Mouse (Mus musculus) stomach, postnatal 0 days (tissue): ENCODE measurements around the gene Morn1. TPM values are rescaled to one million over a fixed set of nuclear protein-coding genes. Genes with fewer than 3 reads are reported as not detected.

Source experiments
- ATAC-seq: fragments of 200-750 bp; cut with Nextera tagmentation; 2 replicates; pipeline ENCODE4 v1.8.0; 2017; ENCODE audit not compliant: low FRiP score, low TSS enrichment
- DNase-seq: peaks from one replicate; pipeline ENCODE4 v3.0.0-alpha.2; 2016; ENCODE audit warnings: low spot score
- H3K27ac ChIP-seq: fragments of 300-500 bp; sonication (generic); replicated peaks from 2 replicates; pipeline ENCODE4 v1.5.1; 2014; ENCODE audit warnings: mild to moderate bottlenecking, control low read depth
- H3K27me3 ChIP-seq: fragments of 300-500 bp; sonication (generic); 2 replicates; pipeline ENCODE4 v1.6.1; 2014; ENCODE audit warnings: low read length; ENCODE audit not compliant: control insufficient read depth, insufficient read depth
- H3K36me3 ChIP-seq: fragments of 300-500 bp; sonication (generic); 2 replicates; pipeline ENCODE4 v1.6.1; 2014; ENCODE audit warnings: low read length, mixed read lengths; ENCODE audit not compliant: control insufficient read depth, insufficient read depth
- H3K4me1 ChIP-seq: fragments of 300-500 bp; sonication (generic); replicated peaks from 2 replicates; pipeline ENCODE4 v1.6.1; 2014; ENCODE audit warnings: antibody characterized with exemption; ENCODE audit not compliant: control insufficient read depth, insufficient read depth
- H3K4me2 ChIP-seq: fragments of 300-500 bp; sonication (generic); replicated peaks from 2 replicates; pipeline ENCODE4 v1.6.1; 2014; ENCODE audit warnings: low read depth, mild to moderate bottlenecking, control low read depth, moderate library complexity
- H3K4me3 ChIP-seq: fragments of 300-500 bp; sonication (generic); 2 replicates; pipeline ENCODE4 v1.5.1; 2014; ENCODE audit warnings: low read depth, low read length, control low read depth
- H3K9ac ChIP-seq: fragments of 300-500 bp; sonication (generic); 2 replicates; pipeline ENCODE4 v1.6.1; 2014; ENCODE audit warnings: mild to moderate bottlenecking, low read length, control low read depth, mixed read lengths
- H3K9me3 ChIP-seq: fragments of 300-500 bp; sonication (generic); 2 replicates; pipeline ENCODE4 v1.6.1; 2016; ENCODE audit warnings: low read length; ENCODE audit not compliant: control insufficient read depth
- CTCF ChIP-seq: IDR thresholded peaks from 2 replicates; pipeline ENCODE4 v1.5.1; 2016; ENCODE audit warnings: antibody characterized with exemption, low read depth, mild to moderate bottlenecking, moderate library complexity
- EP300 ChIP-seq: optimal IDR thresholded peaks from 2 replicates; pipeline ENCODE3; 2016; ENCODE audit warnings: antibody characterized with exemption
- WGBS: fragments of 180-500 bp; shearing (Covaris S2); extraction: QIAGEN DNeasy Blood & Tissue Kit; methylation state at CpG from one replicate; pipeline ENCODE4 v1.1.7; 2014; 5-methylcytosine and 5-hydroxymethylcytosine counted together
- polyA plus RNA-seq: library from polyadenylated mRNA; unstranded; fragments of >200 nt; fragmentation: Nextera tagmentation; extraction: Ambion mirVana; gene quantifications from 2 replicates; pipeline ENCODE4 v1.2.1, GENCODE M21; 2015

Gene Morn1
- polyA plus RNA-seq, 1 experiment from 2014 or later, result 3.6 TPM

GRCm38 (mm10) chr4:155095967-155096366, 9.6 kb downstream of the Morn1 start:
- Histone ChIP-seq H3K9ac (no peak overlapping the region), H3K27ac (no peak overlapping the region), H3K4me3 (no peak overlapping the region), H3K36me3 (no peaks in the 10 kb centered on the region), H3K4me2 (no peak overlapping the region), H3K4me1 (no peaks in the 10 kb centered on the region), H3K9me3 (no peaks in the 10 kb centered on the region), H3K27me3 (no peaks in the 10 kb centered on the region)
- 90% methylated on average over 8 of the region's 8 CpGs for WGBS
- TF ChIP-seq EP300 (no peak), CTCF (no peak)
- ATAC-seq (no peak), DNase-seq (no peak)

GRCm38 (mm10) chr4:155097452-155097851, 11.1 kb downstream of the Morn1 start:
- Histone ChIP-seq H3K9me3 (no peaks in the 10 kb centered on the region), H3K27me3 (no peaks in the 10 kb centered on the region), H3K9ac (no peak overlapping the region; the same call in 1 of the 2 replicates), H3K4me1 (no peaks in the 10 kb centered on the region), H3K4me2 (no peak overlapping the region), H3K36me3 (no peaks in the 10 kb centered on the region), H3K27ac (no peak overlapping the region), H3K4me3 (no peak overlapping the region)
- WGBS, result 84% methylated on average over 6 of the region's 6 CpGs
- TF ChIP-seq EP300 (no peak), CTCF (no peak)
- ATAC-seq (no peak), DNase-seq (no peak)

GRCm38 (mm10) chr4:155098572-155098971, 12.2 kb downstream of the Morn1 start:
- Histone ChIP-seq H3K27ac (no peak overlapping the region), H3K36me3 (no peaks in the 10 kb centered on the region), H3K4me1 (no peaks in the 10 kb centered on the region), H3K9me3 (no peaks in the 10 kb centered on the region), H3K27me3 (no peaks in the 10 kb centered on the region), H3K4me3 (no peak overlapping the region), H3K4me2 (no peak overlapping the region), H3K9ac (no peak overlapping the region)
- TF ChIP-seq CTCF, result no peak
- TF ChIP-seq EP300, result no peak
- DNase-seq (no peak), ATAC-seq (no peak)
- 87% methylated on average over 4 of the region's 4 CpGs for WGBS

GRCm38 (mm10) chr4:155107886-155108285, 21.5 kb downstream of the Morn1 start:
- no peak for DNase-seq
- Histone ChIP-seq H3K36me3 (no peaks in the 10 kb centered on the region), H3K27me3 (no peaks in the 10 kb centered on the region), H3K9ac (no peak overlapping the region), H3K4me3 (no peak overlapping the region), H3K27ac (no peak overlapping the region), H3K9me3 (no peaks in the 10 kb centered on the region), H3K4me1 (no peaks in the 10 kb centered on the region), H3K4me2 (no peak overlapping the region)
- 91% methylated on average over 4 of the region's 4 CpGs for WGBS
- no peak for ATAC-seq
- TF ChIP-seq CTCF (no peak), EP300 (no peak)

- WGBS, result 48% methylated on average over 5 of the region's 5 CpGs
- H3K9ac ChIP-seq, result no peak overlapping the region
- H3K4me3 ChIP-seq, result no peak overlapping the region
- TF ChIP-seq EP300 (no peak), CTCF (no peak)
- ATAC-seq, result no peak
- no peaks in the 10 kb centered on the region for H3K36me3 ChIP-seq
- DNase-seq, result no peak
- H3K9me3 ChIP-seq, result no peaks in the 10 kb centered on the region
- H3K27me3 ChIP-seq, result no peaks in the 10 kb centered on the region
- H3K4me2 ChIP-seq, result no peak overlapping the region
- H3K27ac ChIP-seq, result no peak overlapping the region; the same call in 1 of the 2 replicates
- 0 out of 2 replicates have a peak, but pooled peaks cover 4% of the 10 kb centered on the region for H3K4me1 ChIP-seq
These were observed 23.1 kb downstream of the Morn1 start for GRCm38 (mm10) chr4:155109471-155109870.

GRCm38 (mm10) chr4:155113766-155114410, 27.5 kb downstream of the Morn1 start:
- H3K27me3 ChIP-seq, result no peaks in the 10 kb centered on the region
- H3K9me3 ChIP-seq, result no peaks in the 10 kb centered on the region
- 55% methylated on average over 8 of the region's 8 CpGs for WGBS
- H3K4me1 ChIP-seq, result 0 out of 2 replicates have a peak, but pooled peaks cover 6% of the 10 kb centered on the region
- H3K36me3 ChIP-seq, result no peaks in the 10 kb centered on the region
- no peak overlapping the region for H3K4me2 ChIP-seq
- H3K4me3 ChIP-seq, result no peak overlapping the region
- ATAC-seq, result no peak
- no peak for DNase-seq
- TF ChIP-seq EP300, result no peak
- TF ChIP-seq CTCF, result no peak
- H3K9ac ChIP-seq, result peak overlapping the region; percentile 13; the same call in 1 of the 2 replicates
- no peak overlapping the region; the same call in 1 of the 2 replicates for H3K27ac ChIP-seq
